Mouse (Mus musculus): Measurements from ENCODE around the gene Gm17364. TPM values are rescaled to one million over a fixed set of nuclear protein-coding genes. Genes with fewer than 3 reads are reported as not detected.

Gene Gm17364
- polyA plus RNA-seq (2012; fragmentation: generic; extraction: Trizol) = not detected

DNA sequence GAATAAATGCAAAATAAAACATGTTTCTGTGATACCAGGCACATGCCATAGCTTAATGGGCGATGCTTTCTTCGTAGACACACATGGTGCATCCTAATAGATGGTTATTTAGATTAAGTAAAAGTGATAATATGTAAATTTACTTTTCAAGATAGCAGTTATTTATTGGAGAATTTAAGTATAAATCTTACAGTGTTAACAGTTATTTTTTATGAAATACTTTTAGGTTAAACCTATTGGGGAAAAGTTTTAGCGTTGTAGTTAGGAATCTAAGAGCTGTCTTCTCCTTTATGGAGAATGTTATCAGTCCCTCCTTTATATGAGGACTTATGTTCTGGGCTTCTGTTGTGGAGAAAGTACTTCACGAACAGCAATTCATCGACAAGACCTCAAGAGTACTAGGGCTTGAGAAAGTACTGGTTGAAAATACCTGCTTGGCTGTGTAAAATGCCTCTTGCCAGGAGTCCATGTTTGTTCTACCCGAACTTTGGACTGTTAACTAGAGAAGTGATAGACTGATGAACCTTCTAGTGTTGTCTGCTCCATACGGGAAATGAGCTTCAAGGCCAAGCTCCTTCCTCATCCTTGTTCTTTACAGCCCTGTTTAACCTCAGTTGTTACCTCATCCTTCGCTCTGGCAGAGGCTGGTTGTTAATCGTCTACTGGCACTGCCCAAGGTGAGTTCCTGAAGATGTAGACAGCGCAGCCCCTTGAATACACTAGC lies at the start of gene Gm17364:
Gene Gm17364, minus strand, starts transcription at position 51 of the 724 bp plus-strand sequence.

DNA sequence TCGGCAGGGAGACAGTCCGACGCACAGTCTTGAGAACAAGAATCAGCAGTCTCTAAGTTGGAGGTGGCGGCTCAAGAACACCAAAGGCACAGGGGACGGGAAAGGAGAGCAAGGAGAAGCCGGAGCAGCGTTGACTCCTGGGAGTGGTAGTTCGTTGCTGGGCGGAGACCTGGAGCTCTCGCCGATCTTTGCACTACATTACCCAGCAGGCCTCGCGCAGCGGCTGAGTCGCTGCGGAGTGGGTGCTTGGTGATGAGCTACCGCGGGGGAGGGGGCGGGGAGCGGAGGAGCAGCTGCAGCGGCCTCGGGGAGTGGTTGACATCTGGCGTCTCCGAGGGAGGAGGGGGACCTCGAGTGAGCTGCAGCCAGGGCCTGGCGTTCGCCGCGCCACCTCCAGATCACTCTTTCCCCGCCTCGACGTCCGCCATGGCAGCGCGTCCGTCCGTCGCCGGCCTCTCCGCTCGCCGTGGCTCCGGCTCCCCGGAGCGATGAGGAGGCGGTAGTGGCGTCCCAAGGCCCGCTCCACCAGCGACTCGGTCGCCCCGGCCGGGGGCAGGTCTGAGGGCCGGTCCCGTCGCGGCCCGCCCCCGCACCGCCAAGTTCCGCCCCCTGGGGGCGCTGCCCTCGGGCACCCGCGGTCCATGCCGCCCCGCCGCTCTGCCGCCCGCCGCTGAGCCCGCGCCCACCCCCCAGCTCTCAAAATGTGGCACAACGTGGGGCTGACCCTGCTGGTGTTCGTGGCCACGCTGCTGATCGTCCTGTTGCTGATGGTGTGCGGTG lies 24.0 kb downstream of the Gm17364 start, which contains the start of gene Smim13:
Gene Smim13, plus strand, starts transcription at position 307 of the 780 bp plus-strand sequence.

Other genes starting within 250 kb of the Gm17364 start
- gene Mak, start 194.3 kb downstream of the Gm17364 start, polyA plus RNA-seq (2012; fragmentation: generic; extraction: Trizol) = under 1 TPM in 1 of 2 experiments, not detected in 1; 0.08 TPM
- not detected for gene Gcm2, start 162.9 kb downstream of the Gm17364 start, polyA plus RNA-seq (2012; fragmentation: generic; extraction: Trizol)
- gene Sycp2l, start 159.7 kb downstream of the Gm17364 start, polyA plus RNA-seq (2012; fragmentation: generic; extraction: Trizol) = not detected
- gene Elovl2, start 53.6 kb downstream of the Gm17364 start, polyA plus RNA-seq (2012; fragmentation: generic; extraction: Trizol) = not detected
- 1 to 10 TPM in 1 of 2 experiments, under 1 TPM in 1; 0.88 to 5.4 TPM for gene Smim13, start 24.1 kb downstream of the Gm17364 start, polyA plus RNA-seq (2012; fragmentation: generic; extraction: Trizol)
- 1 to 10 TPM in 1 of 2 experiments, under 1 TPM in 1; 0.81 to 6.1 TPM for gene Nedd9, start 213.4 kb upstream of the Gm17364 start, polyA plus RNA-seq (2012; fragmentation: generic; extraction: Trizol)

Measured in C3H10T1/2 (cell line).